Mouse (Mus musculus) liver, embryonic 14.5 days (tissue): ENCODE measurements around the gene Pan3.

ENCODE experiments used
- CTCF ChIP-seq: IDR thresholded peaks from 2 replicates; pipeline ENCODE4 v1.5.1; 2016; ENCODE audit warnings: antibody characterized with exemption, low read depth, control low read depth
- EP300 ChIP-seq: IDR thresholded peaks from 2 replicates; pipeline ENCODE4 v1.6.1; 2016; ENCODE audit warnings: antibody characterized with exemption, low read depth

DNA sequence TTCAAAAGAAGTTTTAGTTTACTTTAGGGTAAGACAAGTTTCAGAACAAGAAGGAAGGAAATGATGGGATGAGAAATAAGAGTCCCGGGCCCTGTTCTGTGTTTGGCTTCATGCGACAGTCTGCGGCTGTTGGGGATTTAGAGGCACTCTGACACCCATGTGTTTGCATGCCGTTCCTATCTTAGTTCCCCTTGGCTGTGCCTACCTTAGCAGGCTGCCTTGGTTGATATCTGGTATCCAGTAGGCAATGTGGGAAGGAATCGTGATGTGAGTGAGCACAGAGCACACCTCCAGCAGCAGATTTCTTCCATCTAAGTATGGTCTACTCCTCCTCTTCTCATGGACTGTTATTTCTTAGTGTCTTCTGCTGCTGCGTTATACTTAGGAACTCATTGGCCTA lies 102.1 kb downstream of the Pan3 start:
- no peak for TF ChIP-seq CTCF
- TF ChIP-seq EP300 = no peak
